In genomic region chr7:121367185-121367584, GRCm38 (mm10) we compare ENCODE assay signal across 18 mouse cellular contexts. TPM values are rescaled to one million over a fixed set of nuclear protein-coding genes. Genes with fewer than 3 reads are reported as not detected.
DNase-seq lines count a peak whose midpoint lies in the region; ATAC-seq lines count a peak whose summit lies in the region.
"Had no signal": no experiment of that assay in that cellular context is flagged by ENCODE, and none has a peak within 500 bp of the region (broad histone marks: within the 10 kb centered on the region; RNA-seq: fewer than 3 reads in every experiment).

No protein-coding gene starts in this region.

- no peak overlapping the region for H3K4me3 ChIP-seq in heart, embryonic 11.5 days (ENCODE audit: low read depth, low read length)
- H3K4me3 ChIP-seq: embryonic facial prominence, embryonic 13.5 days; forebrain, embryonic 13.5 days; forebrain, embryonic 15.5 days had no signal

- DNase-seq in adrenal gland, adult 8-10 months: peak; percentile 2
- no peak for DNase-seq in adrenal gland, postnatal 10 days
- peak; percentile 21 for DNase-seq in heart, adult 11 months
- DNase-seq in right cerebral cortex, adult 18-20 months: no peak
- DNase-seq: cerebellum, adult 11-12 months; cerebellum, adult 2 months; cerebellum, adult 9-10 months; cerebellum, postnatal 10 days; cerebellum, postnatal 25 days; forebrain, postnatal 0 days had no signal

- no peak overlapping the region for H3K4me2 ChIP-seq in heart, embryonic 11.5 days
- H3K4me2 ChIP-seq: embryonic facial prominence, embryonic 13.5 days; forebrain, embryonic 13.5 days; forebrain, embryonic 15.5 days had no signal

- H3K27ac ChIP-seq in heart, embryonic 11.5 days (ENCODE audit: low read depth, low read length): no peak overlapping the region
- H3K27ac ChIP-seq: embryonic facial prominence, embryonic 13.5 days; forebrain, embryonic 13.5 days; forebrain, embryonic 15.5 days had no signal

- ATAC-seq in heart, embryonic 11.5 days (replicated peaks; ENCODE audit: insufficient number of reproducible peaks, low FRiP score, low TSS enrichment): no peak
- ATAC-seq: activated CD4-positive, CD25-positive, alpha-beta regulatory T cell, adult 4 months; forebrain, embryonic 13.5 days; forebrain, embryonic 15.5 days; forebrain, postnatal 0 days; Patski had no signal

- H3K4me1 ChIP-seq in heart, embryonic 11.5 days (ENCODE audit: control insufficient read depth, insufficient read depth, low read length): no peaks in the 10 kb centered on the region
- H3K4me1 ChIP-seq: embryonic facial prominence, embryonic 13.5 days; forebrain, embryonic 13.5 days; forebrain, embryonic 15.5 days had no signal

- no peaks in the 10 kb centered on the region for H3K9me3 ChIP-seq in heart, embryonic 11.5 days (replicated peaks; ENCODE audit: control insufficient read depth, low read length)
- H3K9me3 ChIP-seq: embryonic facial prominence, embryonic 13.5 days; forebrain, embryonic 13.5 days; forebrain, embryonic 15.5 days; G1E had no signal

- no peaks in the 10 kb centered on the region for H3K36me3 ChIP-seq in heart, embryonic 11.5 days (ENCODE audit: control insufficient read depth, insufficient read depth, low read length)
- H3K36me3 ChIP-seq: embryonic facial prominence, embryonic 13.5 days; forebrain, embryonic 15.5 days; G1E had no signal

- WGBS in heart, embryonic 11.5 days (ENCODE audit: insufficient replicate concordance): 83% methylated on average over 6 of the region's 6 CpGs

- no peak overlapping the region for H3K9ac ChIP-seq in heart, embryonic 11.5 days (ENCODE audit: low read depth, low read length)
- H3K9ac ChIP-seq: embryonic facial prominence, embryonic 13.5 days; forebrain, embryonic 13.5 days; forebrain, embryonic 15.5 days; forebrain, postnatal 0 days had no signal

- no peaks in the 10 kb centered on the region for H3K27me3 ChIP-seq in heart, embryonic 11.5 days (ENCODE audit: control insufficient read depth, insufficient read depth, low read length)
- H3K27me3 ChIP-seq: embryonic facial prominence, embryonic 13.5 days; forebrain, embryonic 13.5 days; forebrain, embryonic 15.5 days; Patski had no signal

RNA-seq across cellular contexts. Expression of gene Hs3st2, which starts 24.5 kb away (rescaled TPM):
- total RNA-seq in adrenal gland, adult 8-10 months (2022): 1 to 10 TPM; 2.0 to 7.2 (median 2.7) TPM
- total RNA-seq in adrenal gland, postnatal 10 days (2021): under 1 TPM; 0.61 to 0.81 TPM
- 0.09 and 0.28 TPM in 2 replicates for polyA plus RNA-seq in heart, embryonic 11.5 days (2014; fragmentation: Nextera tagmentation; extraction: Ambion mirVana)
- polyA plus RNA-seq: activated CD4-positive, CD25-positive, alpha-beta regulatory T cell, adult 4 months; C2C12; G1E; Patski had no signal

Comparison
In these comparisons a context has a peak if more than half of its experiments do, and no peak if none do; other contexts are left out.
1. DNase-seq: peak in adrenal gland, adult 8-10 months (single experiment) and heart, adult 11 months (single experiment); none in adrenal gland, postnatal 10 days (single experiment) and right cerebral cortex, adult 18-20 months (single experiment).